Mouse (Mus musculus) brain, embryonic 14.5 days (tissue): ENCODE results near the gene Egfl8. TPM values are rescaled to one million over a fixed set of nuclear protein-coding genes. Genes with fewer than 3 reads are reported as not detected.
A peak's percentile ranks its signal among the peaks of the same experiment; 100 is the strongest.

ENCODE experiments used
- DNase-seq: peaks from one replicate; pipeline ENCODE4 v3.0.0-alpha.2; 2011; ENCODE audit warnings: low read depth
- CTCF ChIP-seq: fragments of 200-500 bp; IDR thresholded peaks from 2 replicates; pipeline ENCODE4 v1.5.1; 2012; ENCODE audit warnings: inconsistent platforms, mild to moderate bottlenecking, moderate library complexity, borderline replicate concordance; ENCODE audit not compliant: insufficient read depth, insufficient read length; ENCODE audit errors: extremely low read depth
- POLR2A ChIP-seq: fragments of 200-500 bp; IDR thresholded peaks from 2 replicates; pipeline ENCODE4 v1.6.1; 2012; ENCODE audit warnings: mild to moderate bottlenecking, inconsistent platforms, borderline replicate concordance; ENCODE audit not compliant: poor library complexity, insufficient read depth, insufficient read length, severe bottlenecking; ENCODE audit errors: extremely low read depth
- polyA plus RNA-seq: library from polyadenylated mRNA; depleted of rRNA; stranded (reverse); fragments of >200 nt; gene quantifications from 2 replicates; pipeline ENCODE4 v1.2.3, GENCODE M21; 2012; rRNA removed

The Egfl8 gene
- polyA plus RNA-seq, 1 experiment: 10.3 TPM

DNA sequence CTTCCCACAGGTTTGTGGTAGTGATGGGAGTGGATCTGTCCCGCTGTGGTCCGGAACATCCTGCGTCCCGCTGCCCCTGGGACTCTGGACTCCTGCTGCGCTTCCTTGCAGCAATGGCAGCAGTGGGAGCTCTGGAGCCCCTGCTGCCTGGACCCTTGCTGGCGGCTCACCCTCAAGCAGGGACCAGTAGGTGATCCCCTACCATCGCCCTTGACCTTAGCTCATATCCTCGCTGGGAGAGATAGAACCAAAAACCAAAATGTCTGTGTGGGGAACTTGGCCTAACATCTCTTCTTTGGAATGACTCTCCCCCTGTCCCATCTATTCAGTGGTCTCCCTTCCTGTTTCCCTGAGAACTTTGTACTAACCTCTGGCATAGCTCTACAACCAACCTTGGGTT lies 32.0 kb downstream of the Egfl8 start:
- DNase-seq: no peak
- TF ChIP-seq CTCF (no peak), POLR2A (no peak)

DNA sequence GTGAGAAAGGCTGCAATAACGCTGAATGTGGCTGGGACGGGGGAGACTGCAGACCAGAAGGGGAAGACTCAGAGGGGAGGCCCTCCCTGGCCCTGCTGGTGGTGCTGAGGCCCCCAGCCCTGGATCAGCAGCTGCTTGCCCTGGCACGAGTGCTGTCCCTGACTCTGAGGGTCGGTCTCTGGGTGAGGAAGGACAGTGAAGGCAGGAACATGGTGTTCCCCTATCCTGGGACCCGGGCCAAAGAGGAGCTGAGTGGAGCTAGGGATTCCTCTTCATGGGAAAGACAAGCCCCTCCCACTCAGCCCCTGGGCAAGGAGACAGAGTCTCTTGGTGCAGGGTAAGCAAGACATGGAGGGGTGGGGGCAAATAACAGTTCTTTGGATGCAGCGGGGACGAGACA lies 32.4 kb downstream of the Egfl8 start:
- TF ChIP-seq CTCF (no peak), POLR2A (no peak)
- no peak for DNase-seq

DNA sequence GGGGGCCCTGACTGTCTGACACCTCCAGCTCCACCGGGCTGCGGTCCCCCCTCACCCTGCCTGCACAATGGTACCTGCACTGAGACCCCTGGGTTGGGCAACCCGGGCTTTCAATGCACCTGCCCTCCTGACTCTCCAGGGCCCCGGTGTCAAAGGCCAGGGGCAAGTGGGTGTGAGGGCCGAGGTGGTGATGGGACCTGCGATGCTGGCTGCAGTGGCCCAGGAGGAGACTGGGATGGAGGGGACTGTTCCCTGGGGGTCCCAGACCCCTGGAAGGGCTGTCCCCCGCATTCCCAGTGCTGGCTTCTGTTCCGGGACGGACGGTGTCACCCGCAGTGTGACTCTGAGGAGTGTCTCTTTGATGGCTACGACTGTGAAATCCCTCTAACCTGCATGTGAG lies 33.2 kb downstream of the Egfl8 start:
- no peak for DNase-seq
- TF ChIP-seq CTCF: no peak
- no peak for TF ChIP-seq POLR2A

DNA sequence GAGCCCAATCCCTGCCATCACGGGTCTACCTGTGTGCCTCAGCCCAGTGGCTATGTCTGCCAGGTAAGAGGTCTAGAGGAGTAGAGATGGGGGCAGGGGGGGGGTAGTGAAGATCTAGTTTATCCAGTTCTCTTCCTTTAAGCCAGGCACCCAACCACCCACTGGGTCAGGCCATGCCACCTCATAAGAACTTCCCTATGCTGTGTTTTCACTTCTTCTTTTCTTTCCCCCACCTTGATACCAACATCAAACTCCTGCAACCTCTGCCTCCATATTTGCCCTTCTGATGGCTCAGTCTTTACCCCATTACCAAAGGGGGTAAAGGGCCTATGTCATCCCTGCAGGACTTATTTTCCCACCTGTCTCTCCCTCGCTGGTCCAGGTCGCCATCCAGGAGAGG lies 37.7 kb downstream of the Egfl8 start:
- TF ChIP-seq CTCF (no peak), POLR2A (no peak)
- no peak for DNase-seq

DNA sequence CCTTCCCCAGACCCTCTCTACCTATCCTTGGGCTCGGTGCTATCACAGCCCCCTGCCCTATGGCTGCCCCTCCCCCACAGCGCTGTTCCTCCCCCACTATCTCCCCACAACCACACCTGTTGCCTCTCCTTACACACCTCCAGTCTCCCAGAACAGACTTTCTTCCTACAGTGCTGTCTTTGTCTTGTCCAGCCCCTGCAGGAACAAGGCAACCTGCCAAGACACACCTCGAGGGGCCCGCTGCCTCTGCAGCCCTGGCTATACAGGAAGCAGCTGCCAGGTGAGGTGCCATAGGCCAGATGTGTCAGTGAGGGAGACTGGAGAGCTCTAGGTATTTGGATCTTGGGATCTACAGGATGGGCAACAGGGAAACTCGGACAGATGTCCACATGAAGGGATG lies 39.2 kb downstream of the Egfl8 start:
- TF ChIP-seq POLR2A (no peak), CTCF (no peak)
- no peak for DNase-seq

DNA sequence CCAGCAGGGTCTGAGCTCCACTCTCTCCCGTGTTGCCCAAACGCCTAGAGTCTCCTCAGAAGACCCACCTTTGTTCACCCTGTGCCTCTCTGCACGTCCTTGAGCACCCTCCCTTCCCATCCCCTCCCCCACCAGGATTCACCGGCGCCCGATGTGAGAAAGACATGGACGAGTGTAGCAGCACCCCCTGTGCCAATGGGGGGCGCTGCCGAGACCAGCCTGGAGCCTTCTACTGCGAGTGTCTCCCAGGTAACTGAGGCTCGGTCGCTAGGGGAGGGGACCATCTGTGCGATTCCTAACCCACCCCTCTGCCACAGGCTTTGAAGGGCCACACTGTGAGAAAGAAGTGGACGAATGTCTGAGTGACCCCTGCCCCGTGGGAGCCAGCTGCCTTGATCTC lies 43.4 kb downstream of the Egfl8 start:
- no peak for DNase-seq
- TF ChIP-seq CTCF (no peak), POLR2A (no peak)

DNA sequence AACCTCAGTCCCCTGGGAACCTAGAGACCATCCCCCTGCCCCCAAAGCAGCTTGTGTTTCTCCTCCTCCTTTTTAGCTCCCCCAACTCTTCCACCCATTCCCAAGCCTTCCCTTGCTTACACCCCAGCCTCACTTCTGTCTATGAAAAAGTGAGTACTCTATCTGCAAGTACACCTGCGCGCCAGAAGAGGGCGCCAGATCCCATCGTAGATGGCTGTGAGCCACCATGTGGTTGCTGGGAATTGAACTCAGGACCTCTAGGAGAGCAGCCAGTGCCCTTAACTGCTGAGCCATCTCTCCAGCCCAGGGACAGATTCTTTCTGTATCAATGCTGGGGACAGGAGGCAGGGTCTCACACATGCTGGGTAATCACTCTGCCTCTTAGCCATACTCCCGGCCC lies 43.9 kb downstream of the Egfl8 start:
- TF ChIP-seq CTCF (peak; percentile 44; the same call in 1 of the 2 replicates), POLR2A (no peak)
- DNase-seq: no peak

DNA sequence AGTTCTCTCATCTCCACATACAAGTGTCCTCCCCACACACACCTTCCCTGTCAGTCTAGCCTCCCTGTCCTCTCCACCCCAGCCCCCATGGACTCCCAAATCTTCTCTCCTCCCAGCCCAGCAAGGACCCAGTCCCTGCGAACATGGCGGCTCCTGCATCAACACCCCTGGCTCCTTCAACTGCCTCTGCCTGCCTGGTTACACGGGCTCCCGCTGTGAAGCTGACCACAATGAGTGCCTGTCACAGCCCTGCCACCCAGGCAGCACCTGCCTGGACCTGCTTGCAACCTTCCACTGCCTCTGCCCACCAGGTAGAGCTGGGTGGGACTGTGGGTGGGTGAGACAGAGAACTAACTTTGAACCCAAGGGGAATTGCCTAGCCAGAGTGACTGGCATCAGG lies 45.9 kb downstream of the Egfl8 start:
- TF ChIP-seq CTCF (no peak), POLR2A (no peak)
- no peak for DNase-seq

DNA sequence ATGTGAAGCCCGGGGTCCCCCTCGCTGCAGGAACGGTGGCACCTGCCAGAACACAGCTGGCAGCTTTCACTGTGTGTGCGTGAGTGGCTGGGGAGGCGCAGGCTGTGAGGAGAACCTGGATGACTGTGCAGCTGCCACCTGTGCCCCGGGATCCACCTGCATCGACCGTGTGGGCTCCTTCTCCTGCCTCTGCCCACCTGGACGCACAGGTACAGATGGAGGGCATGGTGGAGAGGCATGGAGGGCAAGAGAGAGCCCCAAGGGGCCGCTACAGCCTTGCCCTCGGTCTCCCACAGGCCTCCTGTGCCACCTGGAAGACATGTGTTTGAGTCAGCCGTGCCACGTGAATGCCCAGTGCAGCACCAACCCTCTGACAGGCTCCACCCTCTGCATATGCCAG lies 47.4 kb downstream of the Egfl8 start:
- TF ChIP-seq POLR2A: no peak
- DNase-seq: no peak

DNA sequence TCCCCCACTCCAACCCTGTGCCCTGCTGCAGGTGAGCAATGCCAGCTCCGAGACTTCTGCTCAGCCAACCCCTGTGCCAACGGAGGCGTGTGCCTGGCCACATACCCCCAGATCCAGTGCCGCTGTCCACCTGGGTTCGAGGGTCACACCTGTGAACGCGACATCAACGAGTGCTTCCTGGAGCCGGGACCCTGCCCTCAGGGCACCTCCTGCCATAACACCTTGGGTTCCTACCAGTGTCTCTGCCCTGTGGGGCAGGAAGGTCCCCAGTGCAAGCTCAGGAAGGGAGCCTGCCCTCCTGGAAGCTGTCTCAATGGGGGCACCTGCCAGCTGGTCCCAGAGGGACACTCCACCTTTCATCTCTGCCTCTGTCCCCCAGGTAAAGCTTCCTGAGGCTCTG lies 48.5 kb downstream of the Egfl8 start:
- TF ChIP-seq CTCF (no peak), POLR2A (no peak)
- DNase-seq: no peak

DNA sequence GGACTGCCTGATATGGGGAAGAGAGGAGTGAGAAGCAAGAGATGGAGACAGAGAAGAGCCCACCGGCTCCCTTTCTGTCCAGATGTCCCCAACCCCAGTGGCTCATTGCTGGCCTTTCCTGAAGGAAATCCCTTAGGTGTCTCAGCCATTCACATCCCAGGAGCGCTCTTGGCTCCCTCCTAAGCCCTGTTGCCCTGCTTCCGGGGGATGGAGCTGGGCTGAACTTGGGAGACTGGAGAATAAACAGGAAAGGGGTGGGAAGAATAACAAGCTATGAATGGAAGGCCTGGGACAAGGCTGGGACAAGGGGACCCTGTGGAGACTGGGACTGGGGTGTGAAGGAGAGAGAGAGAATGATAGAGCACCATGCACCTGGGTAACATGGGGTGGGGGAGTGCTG lies 51.0 kb downstream of the Egfl8 start:
- no peak for TF ChIP-seq CTCF
- TF ChIP-seq POLR2A: no peak
- no peak for DNase-seq

DNA sequence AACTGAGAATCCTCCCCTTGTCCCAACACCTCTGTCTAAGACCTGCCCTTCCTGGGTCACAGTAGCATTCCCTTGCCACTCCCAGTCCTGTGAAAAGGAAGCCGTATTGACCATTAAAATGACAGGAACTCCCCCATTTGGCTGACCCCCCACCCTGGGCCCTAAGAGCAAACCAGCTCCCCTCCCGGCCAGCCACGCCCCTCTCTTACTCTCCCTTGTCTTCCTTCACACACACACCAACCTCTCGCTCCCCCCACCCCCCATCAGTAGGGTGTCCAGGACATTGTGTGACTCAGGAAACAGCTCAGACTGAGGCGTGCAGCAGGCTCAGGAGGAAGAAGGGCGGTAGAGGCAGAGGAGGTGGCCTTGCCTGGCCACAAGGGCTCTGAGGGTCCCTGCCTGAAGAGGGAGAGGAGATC lies 51.8 kb downstream of the Egfl8 start, which contains the start of gene Notch4:
TSS of gene Notch4 (plus strand) at position 266 of the 419 bp plus-strand sequence.
- no peak for TF ChIP-seq POLR2A
- no peak for TF ChIP-seq CTCF
- DNase-seq: no peak

DNA sequence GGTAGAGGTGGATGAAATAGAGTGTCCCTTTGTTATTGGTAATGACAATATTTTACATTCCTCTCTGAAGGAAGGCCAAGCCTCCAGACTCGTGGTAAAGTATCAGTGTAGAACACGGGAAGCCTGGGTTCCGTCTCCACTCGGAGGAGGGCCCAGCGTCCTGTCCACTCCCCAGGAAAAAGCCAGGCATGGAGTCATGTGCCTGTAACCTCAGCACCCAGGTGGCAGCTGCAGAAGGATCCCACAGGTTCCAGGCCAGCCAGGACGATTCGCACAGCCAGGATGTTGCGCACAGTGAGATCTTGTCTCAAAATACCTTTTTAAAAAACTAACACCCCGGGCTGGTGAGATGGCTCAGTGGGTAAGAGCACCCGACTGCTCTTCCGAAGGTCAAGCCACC lies 52.4 kb downstream of the Egfl8 start:
- TF ChIP-seq POLR2A (no peak), CTCF (no peak)
- DNase-seq: no peak

Other genes starting within 250 kb of the Egfl8 start
- gene Btnl1, start 238.8 kb downstream of the Egfl8 start, polyA plus RNA-seq: not detected in 2 replicates
- gene BC051142, start 217.2 kb downstream of the Egfl8 start, polyA plus RNA-seq: 9.9 and 10.4 TPM in 2 replicates
- gene Btnl4, start 138.7 kb downstream of the Egfl8 start, polyA plus RNA-seq: not detected in 2 replicates
- gene Btnl6, start 98.6 kb downstream of the Egfl8 start, polyA plus RNA-seq: not detected in 2 replicates
- 13.5 and 15.6 TPM in 2 replicates for gene Notch4, start 51.7 kb downstream of the Egfl8 start, polyA plus RNA-seq
- 2.0 and 3.0 TPM in 2 replicates for gene Gpsm3, start 26.2 kb downstream of the Egfl8 start, polyA plus RNA-seq
- 107 and 115 TPM in 2 replicates for gene Pbx2, start 24.7 kb downstream of the Egfl8 start, polyA plus RNA-seq
- 5.1 and 9.0 TPM in 2 replicates for gene Ager, start 18.1 kb downstream of the Egfl8 start, polyA plus RNA-seq
- 189 and 227 TPM in 2 replicates for gene Rnf5, start 12.3 kb downstream of the Egfl8 start, polyA plus RNA-seq
- 251 and 279 TPM in 2 replicates for gene Agpat1, start 11.7 kb downstream of the Egfl8 start, polyA plus RNA-seq
- 29.3 and 31.7 TPM in 2 replicates for gene Ppt2, start 12.5 kb upstream of the Egfl8 start, polyA plus RNA-seq
- gene Prrt1, start 13.6 kb upstream of the Egfl8 start, polyA plus RNA-seq: 53.2 and 63.8 TPM in 2 replicates
- 3.8 and 6.8 TPM in 2 replicates for gene Fkbpl, start 28.8 kb upstream of the Egfl8 start, polyA plus RNA-seq
- gene Atf6b, start 31.2 kb upstream of the Egfl8 start, polyA plus RNA-seq: 113 and 133 TPM in 2 replicates
- 0.33 and 0.70 TPM in 2 replicates for gene Tnxb, start 54.6 kb upstream of the Egfl8 start, polyA plus RNA-seq
- 0.04 TPM in 2 replicates for gene C4b, start 127.9 kb upstream of the Egfl8 start, polyA plus RNA-seq
- 0.04 TPM in 2 replicates for gene Cyp21a1, start 188.6 kb upstream of the Egfl8 start, polyA plus RNA-seq
- gene Stk19, start 221.0 kb upstream of the Egfl8 start, polyA plus RNA-seq: 57.1 and 75.0 TPM in 2 replicates
- gene Dxo, start 221.0 kb upstream of the Egfl8 start, polyA plus RNA-seq: 73.5 and 101 TPM in 2 replicates
- 88.8 and 119 TPM in 2 replicates for gene Skiv2l, start 234.2 kb upstream of the Egfl8 start, polyA plus RNA-seq
- gene Nelfe, start 234.4 kb upstream of the Egfl8 start, polyA plus RNA-seq: 62.1 and 66.0 TPM in 2 replicates
- gene Cfb, start 246.5 kb upstream of the Egfl8 start, polyA plus RNA-seq: 0.21 and 0.42 TPM in 2 replicates